Mouse (Mus musculus) small intestine, adult 2 months (tissue): ENCODE results near the gene Tmem200a.

Source experiments
- CTCF ChIP-seq: fragments of 200-500 bp; IDR thresholded peaks from 2 replicates; pipeline ENCODE4 v1.5.1; 2012; ENCODE audit warnings: low read depth, mild to moderate bottlenecking, control low read depth, inconsistent platforms, low read length, moderate library complexity, mixed read lengths; ENCODE audit not compliant: insufficient replicate concordance, insufficient read length; ENCODE audit errors: extremely low read depth
- POLR2A ChIP-seq: fragments of 200-500 bp; IDR thresholded peaks from 2 replicates; pipeline ENCODE4 v1.6.1; 2012; ENCODE audit warnings: low read depth, mild to moderate bottlenecking, control low read depth, inconsistent platforms, low read length, moderate library complexity

- TF ChIP-seq CTCF (no peak), POLR2A (no peak)
Measured at GRCm38 (mm10) chr10:25868739-25869138, 210.1 kb downstream of the Tmem200a start.
